Mouse (Mus musculus): ENCODE data around the gene Vmn2r92.
"Not testable (repeated sequence)": the region's sequence is repeated elsewhere in the genome, so short reads cannot be mapped to it uniquely, and the experiment has no call there.

- TF ChIP-seq POLR2A (IDR thresholded peaks at IDR 0.05; ENCODE audit: borderline replicate concordance, insufficient read depth, low read length); CTCF (IDR thresholded peaks at IDR 0.05; ENCODE audit: borderline replicate concordance, insufficient read depth, low read depth, low read length): not testable (repeated sequence)
Measured at GRCm38 (mm10) chr17:18102265-18102664, 49.4 kb upstream of the Vmn2r92 start.
